Mouse (Mus musculus) midbrain, embryonic 15.5 days (tissue): ENCODE measurements around the gene Uqcrq. TPM values are rescaled to one million over a fixed set of nuclear protein-coding genes. Genes with fewer than 3 reads are reported as not detected.
"Not testable (repeated sequence)": the region's sequence is repeated elsewhere in the genome, so short reads cannot be mapped to it uniquely, and the experiment has no call there.

Experiments
- ATAC-seq: fragments of 200-750 bp; cut with Nextera tagmentation; replicated peaks from 2 replicates; pipeline ENCODE4 v1.8.0; 2017; ENCODE audit warnings: moderate TSS enrichment
- H3K27ac ChIP-seq: fragments of 300-500 bp; sonication (generic); 2 replicates; pipeline ENCODE4 v1.5.1; 2015; ENCODE audit warnings: mild to moderate bottlenecking, inconsistent platforms
- H3K27me3 ChIP-seq: fragments of 300-500 bp; sonication (generic); replicated peaks from 2 replicates; pipeline ENCODE4 v1.6.1; 2015; ENCODE audit warnings: inconsistent platforms
- H3K36me3 ChIP-seq: fragments of 300-500 bp; sonication (generic); replicated peaks from 2 replicates; pipeline ENCODE4 v1.6.1; 2015; ENCODE audit warnings: inconsistent platforms
- H3K4me1 ChIP-seq: fragments of 300-500 bp; sonication (generic); 2 replicates; pipeline ENCODE4 v1.6.1; 2015; ENCODE audit warnings: inconsistent platforms
- H3K4me2 ChIP-seq: fragments of 300-500 bp; sonication (generic); 2 replicates; pipeline ENCODE4 v1.6.1; 2015; ENCODE audit warnings: inconsistent platforms, mild to moderate bottlenecking, moderate library complexity
- H3K4me3 ChIP-seq: fragments of 300-500 bp; sonication (generic); 2 replicates; pipeline ENCODE4 v1.5.1; 2015; ENCODE audit warnings: mild to moderate bottlenecking, inconsistent platforms
- H3K9ac ChIP-seq: fragments of 300-500 bp; sonication (generic); 2 replicates; pipeline ENCODE4 v1.6.1; 2015; ENCODE audit warnings: mild to moderate bottlenecking, inconsistent platforms
- H3K9me3 ChIP-seq: fragments of 300-500 bp; sonication (generic); 2 replicates; pipeline ENCODE4 v1.6.1; 2016; ENCODE audit warnings: inconsistent platforms
- WGBS: fragments of 180-500 bp; shearing (Covaris S2); methylation state at CpG from one replicate; pipeline ENCODE4 v1.1.7; 2015; ENCODE audit warnings: mixed read lengths; 5-methylcytosine and 5-hydroxymethylcytosine counted together
- polyA plus RNA-seq: library from polyadenylated mRNA; unstranded; fragments of >200 nt; fragmentation: Nextera tagmentation; extraction: Ambion mirVana; gene quantifications from 2 replicates; pipeline ENCODE4 v1.2.1, GENCODE M21; 2015

Gene Uqcrq
- polyA plus RNA-seq, 1 experiment from 2014 or later, result 649 TPM

GRCm38 (mm10) chr11:53426914-53427313 is 3.7 kb downstream of the Uqcrq start:
- H3K9me3 ChIP-seq, H3K4me3 ChIP-seq, H3K4me2 ChIP-seq, H3K9ac ChIP-seq, H3K27me3 ChIP-seq, H3K36me3 ChIP-seq, ATAC-seq, H3K27ac ChIP-seq: not testable (repeated sequence)
- WGBS, result 90% methylated on average over 3 of the region's 3 CpGs
- H3K4me1 ChIP-seq, result peaks cover 15% of the 10 kb centered on the region

GRCm38 (mm10) chr11:53425711-53426255 is 4.8 kb downstream of the Uqcrq start:
- H3K36me3 ChIP-seq, result peaks cover 9% of the 10 kb centered on the region; the same call in 1 of the 2 replicates
- no peak overlapping the region for H3K9ac ChIP-seq
- 88% methylated on average over 6 of the region's 6 CpGs for WGBS
- H3K4me1 ChIP-seq, result peaks cover 9% of the 10 kb centered on the region
- H3K4me3 ChIP-seq, result no peak overlapping the region
- no peak for ATAC-seq
- H3K9me3 ChIP-seq, result no peaks in the 10 kb centered on the region
- no peak overlapping the region for H3K4me2 ChIP-seq
- no peak overlapping the region for H3K27ac ChIP-seq
- no peaks in the 10 kb centered on the region for H3K27me3 ChIP-seq

- Histone ChIP-seq H3K9me3 (no peaks in the 10 kb centered on the region), H3K4me3 (no peak overlapping the region), H3K4me2 (no peak overlapping the region), H3K36me3 (peaks cover 12% of the 10 kb centered on the region; the same call in 1 of the 2 replicates), H3K27me3 (no peaks in the 10 kb centered on the region), H3K4me1 (peaks cover 9% of the 10 kb centered on the region), H3K9ac (no peak overlapping the region), H3K27ac (no peak overlapping the region)
- WGBS, result 85% methylated on average over 3 of the region's 3 CpGs
- ATAC-seq, result no peak
These were observed 5.4 kb downstream of the Uqcrq start for GRCm38 (mm10) chr11:53425251-53425650.

GRCm38 (mm10) chr11:53424826-53425225 is 5.8 kb downstream of the Uqcrq start:
- WGBS, result 84% methylated on average over 2 of the region's 2 CpGs
- no peak for ATAC-seq

GRCm38 (mm10) chr11:53423036-53423435 is 7.6 kb downstream of the Uqcrq start, which contains the start of gene Leap2:
TSS of gene Leap2 (minus strand) at chr11:53423170.
- no peak within 1 kb of the TSS for H3K9ac ChIP-seq
- H3K4me2 ChIP-seq, result no peak within 1 kb of the TSS
- H3K4me1 ChIP-seq, result no peaks in the 10 kb centered on the region
- WGBS, result 89% methylated on average over 4 of the region's 4 CpGs
- no peak within 1 kb of the TSS for H3K27ac ChIP-seq
- no peaks in the 10 kb centered on the region for H3K27me3 ChIP-seq
- H3K36me3 ChIP-seq, result peaks cover 19% of the 10 kb centered on the region; the same call in 1 of the 2 replicates
- ATAC-seq, result no peak
- H3K4me3 ChIP-seq, result no peak within 1 kb of the TSS
- no peaks in the 10 kb centered on the region for H3K9me3 ChIP-seq

More at GRCm38 (mm10) chr11:53424826-53425225, 5.8 kb downstream of the Uqcrq start:
- Histone ChIP-seq H3K27ac (no peak overlapping the region), H3K27me3 (no peaks in the 10 kb centered on the region), H3K9ac (no peak overlapping the region), H3K9me3 (no peaks in the 10 kb centered on the region), H3K4me3 (no peak overlapping the region), H3K36me3 (peaks cover 16% of the 10 kb centered on the region; the same call in 1 of the 2 replicates), H3K4me2 (no peak overlapping the region), H3K4me1 (peaks cover 6% of the 10 kb centered on the region)

- Histone ChIP-seq H3K36me3 (peaks cover 58% of the 10 kb centered on the region), H3K4me1 (no peaks in the 10 kb centered on the region), H3K27ac (no peak overlapping the region), H3K9me3 (no peaks in the 10 kb centered on the region), H3K9ac (no peak overlapping the region), H3K27me3 (no peaks in the 10 kb centered on the region), H3K4me3 (no peak overlapping the region), H3K4me2 (no peak overlapping the region)
- ATAC-seq, result no peak
These were observed 12.6 kb downstream of the Uqcrq start for GRCm38 (mm10) chr11:53418048-53418447.

GRCm38 (mm10) chr11:53413871-53414270 is 16.8 kb downstream of the Uqcrq start:
- 95% methylated on average over 4 of the region's 4 CpGs for WGBS
- Histone ChIP-seq H3K4me1 (no peaks in the 10 kb centered on the region), H3K9me3 (no peaks in the 10 kb centered on the region), H3K27me3 (no peaks in the 10 kb centered on the region), H3K36me3 (peaks cover 82% of the 10 kb centered on the region), H3K4me3 (no peak overlapping the region), H3K27ac (no peak overlapping the region), H3K9ac (no peak overlapping the region), H3K4me2 (no peak overlapping the region)
- ATAC-seq, result no peak

- Histone ChIP-seq H3K4me1 (no peaks in the 10 kb centered on the region), H3K4me3 (no peak overlapping the region), H3K27me3 (no peaks in the 10 kb centered on the region), H3K4me2 (no peak overlapping the region), H3K9me3 (no peaks in the 10 kb centered on the region), H3K27ac (no peak overlapping the region), H3K36me3 (peaks cover 77% of the 10 kb centered on the region), H3K9ac (no peak overlapping the region)
- ATAC-seq, result no peak
These were observed 18.9 kb downstream of the Uqcrq start for GRCm38 (mm10) chr11:53411738-53412137.

GRCm38 (mm10) chr11:53403638-53404037 is 27.0 kb downstream of the Uqcrq start:
- no peaks in the 10 kb centered on the region for H3K27me3 ChIP-seq
- H3K36me3 ChIP-seq, result peaks cover 45% of the 10 kb centered on the region
- ATAC-seq, result no peak
- no peak overlapping the region for H3K9ac ChIP-seq
- no peaks in the 10 kb centered on the region for H3K9me3 ChIP-seq
- H3K4me2 ChIP-seq, result no peak overlapping the region
- no peak overlapping the region for H3K4me3 ChIP-seq
- WGBS, result 86% methylated on average over 1 of the region's 1 CpGs
- no peaks in the 10 kb centered on the region for H3K4me1 ChIP-seq
- H3K27ac ChIP-seq, result no peak overlapping the region

GRCm38 (mm10) chr11:53393856-53394255 is 36.8 kb downstream of the Uqcrq start:
- H3K4me3 ChIP-seq, result no peak overlapping the region
- H3K36me3 ChIP-seq, result peaks cover 20% of the 10 kb centered on the region
- H3K4me2 ChIP-seq, result no peak overlapping the region
- no peaks in the 10 kb centered on the region for H3K9me3 ChIP-seq
- WGBS, result 94% methylated on average over 1 of the region's 1 CpGs
- H3K27ac ChIP-seq, result no peak overlapping the region
- no peak overlapping the region for H3K9ac ChIP-seq
- H3K27me3 ChIP-seq, result no peaks in the 10 kb centered on the region
- H3K4me1 ChIP-seq, result no peaks in the 10 kb centered on the region
- ATAC-seq, result no peak

GRCm38 (mm10) chr11:53383758-53384428 is 46.7 kb downstream of the Uqcrq start:
- Histone ChIP-seq H3K9ac (no peak overlapping the region), H3K36me3 (peaks cover 16% of the 10 kb centered on the region; the same call in 1 of the 2 replicates)
- ATAC-seq, result no peak

GRCm38 (mm10) chr11:53378918-53379317 is 51.7 kb downstream of the Uqcrq start:
- ATAC-seq, result no peak
- peaks cover 21% of the 10 kb centered on the region for H3K36me3 ChIP-seq
- H3K4me3 ChIP-seq, result no peak overlapping the region
- no peaks in the 10 kb centered on the region for H3K9me3 ChIP-seq
- no peaks in the 10 kb centered on the region for H3K4me1 ChIP-seq
- H3K4me2 ChIP-seq, result no peak overlapping the region
- no peaks in the 10 kb centered on the region for H3K27me3 ChIP-seq
- 92% methylated on average over 1 of the region's 1 CpGs for WGBS
- no peak overlapping the region for H3K9ac ChIP-seq
- no peak overlapping the region for H3K27ac ChIP-seq

More at GRCm38 (mm10) chr11:53383758-53384428, 46.7 kb downstream of the Uqcrq start:
- H3K27ac ChIP-seq, result no peak overlapping the region
- H3K27me3 ChIP-seq, result no peaks in the 10 kb centered on the region
- H3K4me3 ChIP-seq, result no peak overlapping the region
- no peaks in the 10 kb centered on the region for H3K4me1 ChIP-seq
- H3K4me2 ChIP-seq, result no peak overlapping the region
- H3K9me3 ChIP-seq, result no peaks in the 10 kb centered on the region
- WGBS, result 96% methylated on average over 2 of the region's 2 CpGs
